Mouse (Mus musculus) heart, adult 9 months (tissue): ENCODE measurements around the gene Eomes.

Experiments
- DNase-seq, 2 experiments: peaks; one replicate each; pipeline ENCODE4 v3.0.0; 2022; ENCODE audit warnings: low spot score in 2 of 2

The Eomes gene

GRCm38 (mm10) chr9:118487636-118488035 lies 9.6 kb downstream of the Eomes start:
- no peak for DNase-seq

- peak in 1 of 2 experiments; percentile 40 for DNase-seq
Measured at GRCm38 (mm10) chr9:118488138-118488895, 10.3 kb downstream of the Eomes start.

- DNase-seq = no peak
Measured at GRCm38 (mm10) chr9:118488896-118489578, 11.0 kb downstream of the Eomes start.

GRCm38 (mm10) chr9:118489579-118490019 lies 11.6 kb downstream of the Eomes start:
- peak; percentile 37 to 56 for DNase-seq

- no peak for DNase-seq
Measured at GRCm38 (mm10) chr9:118491195-118491594, 13.2 kb downstream of the Eomes start.

GRCm38 (mm10) chr9:118492932-118493698 lies 15.1 kb downstream of the Eomes start:
- no peak for DNase-seq

GRCm38 (mm10) chr9:118494106-118494505 lies 16.1 kb downstream of the Eomes start:
- no peak for DNase-seq

GRCm38 (mm10) chr9:118495933-118496332 lies 17.9 kb downstream of the Eomes start:
- no peak for DNase-seq

GRCm38 (mm10) chr9:118496952-118497351 lies 18.9 kb downstream of the Eomes start:
- DNase-seq = no peak

GRCm38 (mm10) chr9:118498061-118498460 lies 20.0 kb downstream of the Eomes start:
- DNase-seq = no peak

GRCm38 (mm10) chr9:118500963-118501362 lies 23.0 kb downstream of the Eomes start:
- DNase-seq = no peak

- DNase-seq = no peak
Measured at GRCm38 (mm10) chr9:118504656-118505055, 26.6 kb downstream of the Eomes start.

GRCm38 (mm10) chr9:118506020-118506403 lies 28.0 kb downstream of the Eomes start, which contains the start of gene Golga4:
TSS of gene Golga4 (plus strand) at chr9:118506267.
- peak; percentile 87 to 88 for DNase-seq

GRCm38 (mm10) chr9:118506404-118507231 lies 28.6 kb downstream of the Eomes start:
- DNase-seq = peak; percentile 44 to 49

GRCm38 (mm10) chr9:118507552-118507951 lies 29.5 kb downstream of the Eomes start:
- DNase-seq = no peak

GRCm38 (mm10) chr9:118508601-118509000 lies 30.6 kb downstream of the Eomes start:
- DNase-seq = no peak

GRCm38 (mm10) chr9:118510941-118511690 lies 33.1 kb downstream of the Eomes start:
- no peak for DNase-seq

GRCm38 (mm10) chr9:118512681-118513233 lies 34.7 kb downstream of the Eomes start:
- DNase-seq = peak; percentile 38 to 62

- no peak for DNase-seq
Measured at GRCm38 (mm10) chr9:118515476-118515875, 37.5 kb downstream of the Eomes start.

GRCm38 (mm10) chr9:118516162-118516561 lies 38.1 kb downstream of the Eomes start:
- no peak for DNase-seq
